Mouse (Mus musculus): ENCODE data around the gene Krt80. TPM values are rescaled to one million over a fixed set of nuclear protein-coding genes. Genes with fewer than 3 reads are reported as not detected.

The Krt80 gene
- polyA plus RNA-seq, 1 experiment, result 1.1 TPM

- Histone ChIP-seq H3K36me3 (ENCODE audit: control insufficient read depth, insufficient read depth, low read length, poor library complexity, severe bottlenecking) (no peaks in the 10 kb centered on the region), H3K27ac (ENCODE audit: insufficient read depth, low read length) (no peak overlapping the region), H3K9ac (ENCODE audit: low read depth, poor library complexity, severe bottlenecking) (no peak overlapping the region), H3K9me3 (replicated peaks; ENCODE audit: control insufficient read depth, insufficient read depth, low read length, poor library complexity, severe bottlenecking) (no peaks in the 10 kb centered on the region), H3K4me1 (ENCODE audit: control insufficient read depth, insufficient read depth, low read length) (no peaks in the 10 kb centered on the region), H3K27me3 (ENCODE audit: control insufficient read depth, insufficient read depth, low read length, poor library complexity, severe bottlenecking) (no peaks in the 10 kb centered on the region), H3K4me3 (ENCODE audit: low read depth, low read length) (no peak overlapping the region)
- TF ChIP-seq CTCF (IDR thresholded peaks at IDR 0.05; ENCODE audit: low read depth, low read length) (no peak), POLR2A (IDR thresholded peaks at IDR 0.05; ENCODE audit: insufficient read depth, low read length) (no peak), EP300 (IDR thresholded peaks at IDR 0.05; ENCODE audit: insufficient read depth, low read depth, low read length) (no peak)
These were observed 1.9 kb downstream of the Krt80 start for GRCm38 (mm10) chr15:101368015-101368414.

- no peaks in the 10 kb centered on the region for H3K4me1 ChIP-seq (ENCODE audit: control insufficient read depth, insufficient read depth, low read length)
- H3K27ac ChIP-seq (ENCODE audit: insufficient read depth, low read length), result no peak overlapping the region
- no peaks in the 10 kb centered on the region for H3K27me3 ChIP-seq (ENCODE audit: control insufficient read depth, insufficient read depth, low read length, poor library complexity, severe bottlenecking)
- no peaks in the 10 kb centered on the region for H3K36me3 ChIP-seq (ENCODE audit: control insufficient read depth, insufficient read depth, low read length, poor library complexity, severe bottlenecking)
- H3K9ac ChIP-seq (ENCODE audit: low read depth, poor library complexity, severe bottlenecking), result no peak overlapping the region
- no peak for TF ChIP-seq CTCF (IDR thresholded peaks at IDR 0.05; ENCODE audit: low read depth, low read length)
- no peak for TF ChIP-seq POLR2A (IDR thresholded peaks at IDR 0.05; ENCODE audit: insufficient read depth, low read length)
- TF ChIP-seq EP300 (IDR thresholded peaks at IDR 0.05; ENCODE audit: insufficient read depth, low read depth, low read length), result no peak
- H3K9me3 ChIP-seq (replicated peaks; ENCODE audit: control insufficient read depth, insufficient read depth, low read length, poor library complexity, severe bottlenecking), result no peaks in the 10 kb centered on the region
- H3K4me3 ChIP-seq (ENCODE audit: low read depth, low read length), result no peak overlapping the region
These were observed 2.5 kb downstream of the Krt80 start for GRCm38 (mm10) chr15:101367497-101367896.

- Histone ChIP-seq H3K27me3 (ENCODE audit: control insufficient read depth, insufficient read depth, low read length, poor library complexity, severe bottlenecking) (no peaks in the 10 kb centered on the region), H3K36me3 (ENCODE audit: control insufficient read depth, insufficient read depth, low read length, poor library complexity, severe bottlenecking) (no peaks in the 10 kb centered on the region), H3K9me3 (replicated peaks; ENCODE audit: control insufficient read depth, insufficient read depth, low read length, poor library complexity, severe bottlenecking) (no peaks in the 10 kb centered on the region), H3K27ac (ENCODE audit: insufficient read depth, low read length) (no peak overlapping the region), H3K9ac (ENCODE audit: low read depth, poor library complexity, severe bottlenecking) (no peak overlapping the region), H3K4me1 (ENCODE audit: control insufficient read depth, insufficient read depth, low read length) (no peaks in the 10 kb centered on the region), H3K4me3 (ENCODE audit: low read depth, low read length) (no peak overlapping the region)
- no peak for TF ChIP-seq POLR2A (IDR thresholded peaks at IDR 0.05; ENCODE audit: insufficient read depth, low read length)
- TF ChIP-seq EP300 (IDR thresholded peaks at IDR 0.05; ENCODE audit: insufficient read depth, low read depth, low read length), result no peak
- TF ChIP-seq CTCF (IDR thresholded peaks at IDR 0.05; ENCODE audit: low read depth, low read length), result no peak
These were observed 3.0 kb downstream of the Krt80 start for GRCm38 (mm10) chr15:101366926-101367325.

GRCm38 (mm10) chr15:101366482-101366881 is 3.5 kb downstream of the Krt80 start:
- Histone ChIP-seq H3K27ac (ENCODE audit: insufficient read depth, low read length) (no peak overlapping the region), H3K9me3 (replicated peaks; ENCODE audit: control insufficient read depth, insufficient read depth, low read length, poor library complexity, severe bottlenecking) (no peaks in the 10 kb centered on the region), H3K4me3 (ENCODE audit: low read depth, low read length) (no peak overlapping the region), H3K9ac (ENCODE audit: low read depth, poor library complexity, severe bottlenecking) (no peak overlapping the region), H3K27me3 (ENCODE audit: control insufficient read depth, insufficient read depth, low read length, poor library complexity, severe bottlenecking) (no peaks in the 10 kb centered on the region), H3K4me1 (ENCODE audit: control insufficient read depth, insufficient read depth, low read length) (no peaks in the 10 kb centered on the region), H3K36me3 (ENCODE audit: control insufficient read depth, insufficient read depth, low read length, poor library complexity, severe bottlenecking) (no peaks in the 10 kb centered on the region)
- TF ChIP-seq POLR2A (IDR thresholded peaks at IDR 0.05; ENCODE audit: insufficient read depth, low read length) (no peak), CTCF (IDR thresholded peaks at IDR 0.05; ENCODE audit: low read depth, low read length) (no peak), EP300 (IDR thresholded peaks at IDR 0.05; ENCODE audit: insufficient read depth, low read depth, low read length) (no peak)

GRCm38 (mm10) chr15:101365721-101366120 is 4.2 kb downstream of the Krt80 start:
- Histone ChIP-seq H3K4me3 (ENCODE audit: low read depth, low read length) (no peak overlapping the region), H3K9ac (ENCODE audit: low read depth, poor library complexity, severe bottlenecking) (no peak overlapping the region), H3K9me3 (replicated peaks; ENCODE audit: control insufficient read depth, insufficient read depth, low read length, poor library complexity, severe bottlenecking) (no peaks in the 10 kb centered on the region), H3K4me1 (ENCODE audit: control insufficient read depth, insufficient read depth, low read length) (no peaks in the 10 kb centered on the region), H3K36me3 (ENCODE audit: control insufficient read depth, insufficient read depth, low read length, poor library complexity, severe bottlenecking) (no peaks in the 10 kb centered on the region), H3K27ac (ENCODE audit: insufficient read depth, low read length) (no peak overlapping the region), H3K27me3 (ENCODE audit: control insufficient read depth, insufficient read depth, low read length, poor library complexity, severe bottlenecking) (no peaks in the 10 kb centered on the region)
- TF ChIP-seq POLR2A (IDR thresholded peaks at IDR 0.05; ENCODE audit: insufficient read depth, low read length), result no peak
- no peak for TF ChIP-seq EP300 (IDR thresholded peaks at IDR 0.05; ENCODE audit: insufficient read depth, low read depth, low read length)
- no peak for TF ChIP-seq CTCF (IDR thresholded peaks at IDR 0.05; ENCODE audit: low read depth, low read length)

GRCm38 (mm10) chr15:101364891-101365671 is 4.9 kb downstream of the Krt80 start:
- no peak for TF ChIP-seq CTCF (IDR thresholded peaks at IDR 0.05; ENCODE audit: low read depth, low read length)
- no peak for TF ChIP-seq POLR2A (IDR thresholded peaks at IDR 0.05; ENCODE audit: insufficient read depth, low read length)
- TF ChIP-seq EP300 (IDR thresholded peaks at IDR 0.05; ENCODE audit: insufficient read depth, low read depth, low read length), result no peak
- Histone ChIP-seq H3K36me3 (ENCODE audit: control insufficient read depth, insufficient read depth, low read length, poor library complexity, severe bottlenecking) (no peaks in the 10 kb centered on the region), H3K9ac (ENCODE audit: low read depth, poor library complexity, severe bottlenecking) (no peak overlapping the region), H3K4me3 (ENCODE audit: low read depth, low read length) (no peak overlapping the region), H3K4me1 (ENCODE audit: control insufficient read depth, insufficient read depth, low read length) (no peaks in the 10 kb centered on the region), H3K9me3 (replicated peaks; ENCODE audit: control insufficient read depth, insufficient read depth, low read length, poor library complexity, severe bottlenecking) (no peaks in the 10 kb centered on the region), H3K27me3 (ENCODE audit: control insufficient read depth, insufficient read depth, low read length, poor library complexity, severe bottlenecking) (no peaks in the 10 kb centered on the region), H3K27ac (ENCODE audit: insufficient read depth, low read length) (no peak overlapping the region)
